Mouse (Mus musculus) heart, postnatal 0 days (tissue): ENCODE measurements at regions not wholly inside any gene's neighbourhood (a gene's known extent, or its start where the extent isn't known, plus 50 kb on each side); places are given as distances from the start of the nearest gene placed in this dataset.

Experiments used
- CTCF ChIP-seq: IDR thresholded peaks from 2 replicates; pipeline ENCODE4 v1.5.1; 2016; ENCODE audit warnings: antibody characterized with exemption, control low read depth, low read depth
- EP300 ChIP-seq: IDR thresholded peaks from 2 replicates; pipeline ENCODE4 v1.6.1; 2016; ENCODE audit warnings: antibody characterized with exemption, low read depth

- no peak for TF ChIP-seq CTCF
- TF ChIP-seq EP300: no peak
Measured at GRCm38 (mm10) chr11:19170938-19171337, 152.2 kb upstream of the Meis1 start.
